Mouse (Mus musculus): Measurements from ENCODE around the gene Zmiz1.

Gene Zmiz1

GRCm38 (mm10) chr14:25493301-25494241 lies 34.6 kb downstream of the Zmiz1 start:
- peak; percentile 44 for DNase-seq (ENCODE audit: low spot score)

- no peak for DNase-seq (ENCODE audit: low spot score)
Measured at GRCm38 (mm10) chr14:25494778-25495177, 35.8 kb downstream of the Zmiz1 start.

DNA sequence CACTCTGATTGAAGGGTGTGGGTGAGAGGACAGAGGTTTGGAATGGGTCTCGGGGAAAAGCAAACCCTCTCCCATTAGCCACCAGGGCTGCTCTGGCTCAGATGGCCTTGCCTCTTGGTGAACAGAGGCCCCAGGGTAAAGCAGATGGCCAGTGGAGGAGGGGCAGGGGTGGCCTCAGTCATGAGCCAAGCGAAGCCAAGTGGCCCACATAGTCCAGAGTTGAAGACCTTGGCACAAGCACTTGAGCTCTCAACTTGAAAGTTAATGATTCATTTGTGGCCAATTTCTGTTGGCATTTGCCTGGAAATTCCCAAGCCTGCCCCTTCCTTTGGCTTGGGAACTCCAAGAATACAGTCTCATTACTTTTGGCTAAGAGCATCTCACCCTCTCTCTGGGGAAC lies 37.1 kb downstream of the Zmiz1 start:
- DNase-seq (ENCODE audit: low spot score), result peak; percentile 57

- no peak for DNase-seq (ENCODE audit: low spot score)
Measured at GRCm38 (mm10) chr14:25496989-25497388, 38.0 kb downstream of the Zmiz1 start.

DNA sequence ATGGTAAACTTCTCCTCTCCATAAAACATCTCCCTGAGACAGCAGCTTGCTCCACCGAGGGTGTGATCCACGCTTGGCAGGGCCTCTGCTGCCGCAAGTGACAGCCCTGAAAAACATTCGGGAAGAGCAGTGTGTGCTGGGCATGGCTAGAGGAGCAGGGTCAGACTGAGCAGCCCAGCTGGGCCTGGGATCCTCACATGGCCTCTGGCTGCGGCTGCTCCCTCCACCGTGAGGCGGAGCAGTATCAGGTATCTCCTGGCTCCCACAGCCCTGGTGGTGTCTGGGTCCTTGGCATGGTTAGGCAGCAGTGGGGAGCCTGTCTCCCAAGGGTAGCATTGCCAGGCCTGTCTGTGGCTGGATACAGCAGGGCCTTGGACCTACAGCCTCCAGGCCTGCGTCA lies 38.6 kb downstream of the Zmiz1 start:
- DNase-seq (ENCODE audit: low spot score), result peak; percentile 89

DNA sequence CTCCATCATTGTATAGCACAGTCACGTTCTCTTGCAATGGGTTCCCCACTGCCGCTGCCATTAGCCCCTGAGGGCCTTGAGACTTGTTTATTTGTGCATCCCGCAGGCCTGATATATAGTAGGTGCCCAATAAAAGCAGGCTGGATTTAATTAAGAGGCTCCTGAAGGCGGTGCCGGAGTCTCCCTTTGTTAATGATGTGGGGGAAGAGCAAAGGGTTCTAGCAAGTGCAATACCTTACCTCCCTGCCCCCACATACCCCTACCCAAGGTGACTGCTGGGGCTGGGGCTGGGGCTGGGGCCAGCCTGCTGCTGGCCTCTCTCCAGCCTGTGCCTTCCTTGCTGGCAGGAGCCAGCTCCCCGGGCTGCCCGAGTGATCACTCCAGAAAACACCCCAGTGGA lies 39.4 kb downstream of the Zmiz1 start:
- DNase-seq (ENCODE audit: low spot score), result no peak

- no peak for DNase-seq (ENCODE audit: low spot score)
Measured at GRCm38 (mm10) chr14:25499526-25499925, 40.5 kb downstream of the Zmiz1 start.

DNA sequence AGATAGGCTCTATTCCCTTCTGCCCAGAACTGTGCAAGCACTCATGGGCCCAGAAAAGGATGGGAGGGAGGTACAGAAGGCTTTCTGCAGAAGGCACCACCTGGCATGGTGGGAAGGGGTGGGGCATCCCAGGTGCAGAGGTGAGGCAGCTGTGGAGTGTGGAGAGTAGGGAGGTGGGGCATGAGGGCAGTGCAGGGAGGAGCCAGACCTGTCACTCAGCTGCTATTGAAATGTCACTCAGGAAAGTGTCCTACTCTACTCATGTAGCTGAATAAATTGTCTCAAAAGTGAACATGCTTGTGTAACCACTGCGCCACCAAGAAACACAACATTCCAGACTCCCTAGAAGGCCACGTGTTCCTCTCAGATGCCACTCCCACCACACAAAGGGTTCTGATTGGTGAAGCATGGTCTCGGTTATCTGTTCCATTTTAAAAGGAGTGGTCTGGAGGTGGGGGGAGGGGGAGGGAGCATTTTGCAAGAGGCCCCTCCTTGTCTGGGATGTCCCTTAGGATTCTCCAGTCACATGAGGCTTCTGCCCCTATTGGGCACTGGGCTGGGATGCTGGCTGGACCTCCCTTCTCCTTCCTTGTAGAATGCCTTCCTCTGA lies 41.6 kb downstream of the Zmiz1 start:
- no peak for DNase-seq (ENCODE audit: low spot score)

- DNase-seq (ENCODE audit: low spot score), result no peak
Measured at GRCm38 (mm10) chr14:25501481-25501880, 42.5 kb downstream of the Zmiz1 start.

DNA sequence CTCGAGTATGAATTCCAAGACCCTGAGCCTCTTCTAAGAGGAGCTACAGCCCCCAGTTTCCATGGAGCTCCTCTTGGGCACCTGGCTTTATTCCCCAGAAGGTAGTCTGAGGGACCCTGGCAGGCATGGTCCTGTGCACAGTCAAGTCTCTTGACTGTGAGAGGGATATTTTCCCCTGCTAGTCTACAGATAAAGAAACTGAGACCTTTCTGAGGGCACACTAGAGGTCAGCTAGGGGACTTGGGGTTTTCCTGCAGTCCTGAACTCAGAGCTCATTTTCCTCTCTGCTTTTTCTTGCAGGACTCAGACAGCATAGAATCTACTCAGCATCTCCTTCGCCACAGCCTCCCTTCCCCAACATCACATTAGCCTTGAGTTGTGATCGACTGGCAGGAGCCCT lies 43.4 kb downstream of the Zmiz1 start:
- DNase-seq (ENCODE audit: low spot score), result no peak

GRCm38 (mm10) chr14:25504241-25504640 lies 45.3 kb downstream of the Zmiz1 start:
- DNase-seq (ENCODE audit: low spot score), result no peak

GRCm38 (mm10) chr14:25505201-25505671 lies 46.3 kb downstream of the Zmiz1 start:
- peak; percentile 81 for DNase-seq (ENCODE audit: low spot score)

DNA sequence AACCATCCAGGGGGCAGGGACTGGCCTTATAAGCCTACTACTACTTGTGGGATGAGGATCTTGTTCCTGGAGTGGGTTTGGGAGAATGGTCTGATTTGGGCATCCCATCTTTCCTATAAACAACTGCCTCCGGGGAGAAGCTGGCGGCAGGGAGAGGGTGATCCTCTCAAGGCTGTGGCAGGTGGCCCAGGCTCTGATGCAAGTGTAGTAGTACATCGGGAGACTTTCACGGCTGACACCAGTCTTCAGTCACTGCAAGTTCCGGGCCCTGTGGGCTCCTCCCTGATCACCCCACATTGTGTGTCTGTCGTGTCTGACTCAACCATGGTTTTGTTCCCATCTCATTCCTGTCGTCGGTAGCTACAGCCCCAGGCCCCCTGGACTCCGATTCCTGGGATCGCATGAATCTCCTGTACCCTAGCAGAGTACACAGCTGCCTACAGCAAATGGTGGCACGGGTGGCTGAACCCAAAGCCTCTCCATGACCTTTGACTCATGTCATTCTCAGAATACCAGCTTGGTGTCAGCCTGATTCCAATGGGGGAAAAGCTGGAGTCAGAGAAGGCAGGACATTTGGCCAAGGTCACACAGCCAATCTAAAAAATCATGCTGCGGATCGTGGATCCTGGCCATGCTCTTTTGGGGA lies 49.2 kb downstream of the Zmiz1 start:
- DNase-seq (ENCODE audit: low spot score), result no peak

DNA sequence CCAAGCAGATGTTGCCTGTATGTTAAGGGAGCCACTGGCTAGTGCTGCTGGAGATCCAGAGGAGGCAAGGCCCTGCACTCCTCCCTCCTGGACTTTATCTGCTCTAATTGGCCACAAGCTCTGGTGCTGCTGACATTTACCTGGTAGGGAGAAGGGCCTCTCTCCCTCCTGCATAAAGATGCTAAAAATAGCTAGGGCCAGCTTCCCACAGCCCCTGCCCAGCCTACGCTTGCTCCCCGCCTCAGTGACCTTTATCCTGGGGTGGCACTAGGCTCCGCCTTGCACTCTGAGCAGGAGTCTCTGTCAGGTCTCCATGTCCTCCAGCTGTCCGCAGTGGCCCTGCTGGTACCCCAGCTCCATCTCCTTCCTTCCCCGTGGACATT lies 49.8 kb downstream of the Zmiz1 start:
- no peak for DNase-seq (ENCODE audit: low spot score)

GRCm38 (mm10) chr14:25509450-25510129 lies 50.6 kb downstream of the Zmiz1 start:
- no peak for DNase-seq (ENCODE audit: low spot score)

DNA sequence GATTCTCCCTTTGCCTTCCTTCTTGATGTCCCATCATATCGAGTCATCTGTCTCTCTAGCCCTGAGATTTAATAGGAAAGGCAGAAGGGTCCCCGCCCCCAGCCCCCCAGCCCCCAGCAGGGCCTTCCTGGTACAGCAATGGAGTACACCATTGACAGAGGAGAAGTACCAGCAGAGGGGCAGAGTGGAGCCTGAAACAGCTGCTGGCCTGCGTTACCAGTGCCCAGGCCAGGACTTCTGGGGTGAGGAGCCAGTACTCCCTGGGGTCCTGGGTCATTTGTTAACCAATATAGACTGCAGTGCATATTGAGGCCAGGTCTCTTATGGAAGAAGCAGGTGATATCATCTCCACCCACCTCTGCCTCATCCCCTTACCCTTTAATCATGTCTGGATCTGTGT lies 51.4 kb downstream of the Zmiz1 start:
- DNase-seq (ENCODE audit: low spot score), result no peak

DNA sequence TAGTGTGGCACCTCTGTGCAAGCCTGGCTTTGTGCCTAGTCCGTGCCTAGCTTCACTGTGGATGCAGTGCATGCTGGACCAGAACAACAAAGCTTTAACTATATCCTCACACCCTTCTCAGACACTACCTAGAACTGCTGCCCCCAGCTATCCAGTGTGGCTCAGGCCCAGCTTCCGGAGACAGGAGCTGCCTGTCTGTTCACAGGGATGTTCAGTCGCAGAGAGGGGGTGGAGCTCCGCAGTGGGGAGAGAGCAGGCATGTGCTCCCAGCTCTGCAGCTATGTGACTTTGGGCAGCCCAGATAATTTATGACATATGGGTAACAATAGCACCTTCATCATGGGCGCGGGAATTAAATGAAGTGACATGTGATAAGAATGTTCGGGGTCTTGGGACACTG lies 52.0 kb downstream of the Zmiz1 start:
- DNase-seq (ENCODE audit: low spot score), result no peak

DNA sequence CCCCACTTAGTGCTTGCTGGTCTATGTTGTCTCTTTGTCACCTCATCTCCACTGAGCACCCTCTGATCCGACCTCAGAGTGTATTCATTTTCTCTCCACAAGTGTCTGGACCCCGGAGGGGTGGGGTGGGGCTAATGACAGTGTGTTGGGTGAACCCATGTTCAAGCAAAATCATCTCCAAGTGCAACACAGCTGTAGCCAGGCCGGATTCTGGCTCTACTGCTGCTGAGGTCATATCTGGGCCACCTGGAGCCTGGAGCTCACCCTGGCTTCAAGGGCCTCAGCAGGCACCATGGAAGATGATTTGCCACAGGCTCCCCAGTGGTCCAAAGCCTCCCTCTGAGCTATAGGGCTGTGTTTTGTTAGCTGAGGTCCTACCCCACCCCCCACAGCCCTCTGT lies 52.6 kb downstream of the Zmiz1 start:
- DNase-seq (ENCODE audit: low spot score), result peak; percentile 64

DNA sequence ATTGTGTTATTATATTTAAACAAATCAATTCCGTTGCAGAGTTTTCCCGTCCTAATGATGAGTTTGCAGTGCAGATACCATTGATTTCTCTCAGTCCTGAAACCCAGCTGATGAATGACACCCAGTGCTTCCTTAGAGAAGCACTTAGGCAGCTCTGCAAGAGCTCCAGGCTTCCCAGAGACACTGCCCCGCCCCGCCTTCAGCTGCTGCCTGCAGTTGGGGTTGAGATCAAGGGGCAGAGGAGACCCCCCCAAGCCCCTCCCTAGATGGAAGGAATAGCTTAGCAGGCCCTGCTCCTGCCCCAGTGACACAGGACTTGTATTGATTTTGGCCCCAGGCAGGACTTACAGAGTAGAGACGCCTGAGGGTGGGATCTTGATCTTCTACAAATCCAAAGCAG lies 53.0 kb downstream of the Zmiz1 start:
- peak; percentile 57 for DNase-seq (ENCODE audit: low spot score)

GRCm38 (mm10) chr14:25512803-25513202 lies 53.8 kb downstream of the Zmiz1 start:
- peak; percentile 45 for DNase-seq (ENCODE audit: low spot score)

GRCm38 (mm10) chr14:25513496-25513895 lies 54.5 kb downstream of the Zmiz1 start:
- DNase-seq (ENCODE audit: low spot score), result no peak

DNA sequence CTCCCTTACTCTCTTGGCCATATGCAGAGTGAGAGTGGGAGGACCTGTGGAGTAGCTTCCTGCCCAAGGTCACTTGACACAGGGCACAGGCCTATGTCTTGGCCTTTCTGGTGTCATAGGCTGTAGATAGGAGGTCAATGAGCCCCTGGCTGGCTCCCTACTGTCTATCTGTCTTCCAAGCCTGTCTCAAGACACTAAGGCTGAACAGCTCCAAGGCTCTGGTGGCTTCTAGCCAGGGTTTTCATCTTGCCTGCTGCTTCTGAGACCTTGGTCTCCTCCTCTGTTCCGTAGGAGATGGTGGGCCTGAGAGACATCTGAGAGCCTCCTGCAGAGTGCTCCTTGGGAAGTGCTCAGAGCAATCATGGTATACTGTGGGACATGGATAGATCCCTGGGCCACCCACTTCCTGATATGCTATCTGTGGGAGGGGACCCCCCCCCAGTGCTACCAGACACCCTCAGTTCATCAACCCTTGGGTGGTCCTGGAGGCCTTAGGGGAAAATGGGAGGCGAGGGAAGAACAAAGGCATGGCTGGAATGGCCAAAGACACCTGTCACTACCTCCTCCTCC lies 56.0 kb downstream of the Zmiz1 start:
- DNase-seq (ENCODE audit: low spot score), result no peak
